Mouse (Mus musculus) right cerebral cortex, postnatal 10 days (tissue): ENCODE results near the gene Mast4.

Source experiments
- DNase-seq, 2 experiments: peaks; one replicate each; pipeline ENCODE4 v3.0.0; 2021; ENCODE audit warnings: low spot score in 2 of 2

Mast4 gene

GRCm38 (mm10) chr13:102989616-102990015 lies 344.7 kb downstream of the Mast4 start:
- DNase-seq: no peak

DNA sequence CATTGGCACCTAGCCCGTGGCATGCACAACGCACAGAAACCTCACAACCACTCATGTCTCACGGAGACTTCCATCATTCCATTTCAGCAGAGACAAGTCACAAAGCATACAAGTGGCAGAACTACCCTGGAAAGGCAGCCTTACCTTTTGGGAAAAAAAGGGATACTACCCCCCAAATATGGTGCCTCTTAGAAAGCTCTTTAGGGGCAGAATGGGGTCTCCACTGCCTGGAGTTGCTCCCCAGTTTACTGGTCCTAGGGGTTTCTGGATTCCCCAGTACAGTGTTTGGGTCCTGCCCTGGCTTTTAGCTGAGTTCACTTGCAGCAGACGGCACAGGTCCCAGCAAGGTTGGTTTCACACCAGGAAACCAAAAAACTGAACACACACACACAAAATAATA lies 345.3 kb downstream of the Mast4 start:
- no peak for DNase-seq

DNA sequence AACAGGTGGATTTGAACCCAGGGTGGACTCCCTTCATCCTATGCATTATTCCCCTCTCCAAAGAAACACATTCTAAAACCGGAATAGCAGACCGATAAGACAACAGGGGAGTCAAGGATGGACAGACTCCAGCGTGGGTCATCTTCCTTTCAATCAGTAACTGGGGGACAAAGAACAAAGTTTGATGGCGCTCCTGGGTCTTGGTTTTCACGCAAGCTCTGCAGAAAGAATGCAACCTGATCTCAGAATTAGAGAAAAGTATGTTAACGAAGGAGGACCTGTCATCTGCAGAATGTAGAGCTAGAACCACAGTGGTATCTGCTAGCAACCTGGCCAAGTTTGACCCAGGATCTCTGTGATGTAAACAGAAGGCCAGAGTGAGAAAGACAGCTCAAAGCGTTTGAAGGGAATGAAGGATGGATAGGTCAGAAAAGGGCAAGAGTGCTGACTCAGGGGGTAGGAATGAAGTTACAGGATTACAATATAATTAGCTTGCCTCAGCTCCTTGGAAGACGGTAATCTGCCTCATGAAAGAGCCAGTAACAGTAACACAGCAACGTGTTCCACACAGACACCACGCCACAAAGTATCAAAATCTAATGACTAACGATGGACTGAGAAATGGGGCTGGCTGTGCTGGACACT lies 345.9 kb downstream of the Mast4 start:
- DNase-seq: no peak

DNA sequence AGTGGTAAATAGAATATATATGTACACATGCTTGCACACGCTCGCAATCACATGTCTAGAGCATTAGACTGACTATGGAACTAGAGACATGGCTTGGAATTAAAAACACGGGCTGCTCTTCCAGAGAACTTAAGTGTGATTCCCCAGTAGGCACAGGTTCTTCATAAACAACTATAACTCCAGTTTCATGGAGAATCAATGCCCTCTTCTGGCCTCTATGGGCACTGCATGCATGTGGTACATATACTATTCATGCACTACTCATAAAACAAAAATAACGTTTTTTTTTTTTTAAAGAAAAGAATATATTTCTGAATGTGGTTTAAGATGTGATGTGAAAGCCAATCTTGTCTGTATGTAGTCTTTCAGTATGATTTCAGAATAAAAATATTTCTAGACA lies 349.7 kb downstream of the Mast4 start:
- no peak for DNase-seq

GRCm38 (mm10) chr13:102973853-102974252 lies 360.4 kb downstream of the Mast4 start:
- no peak for DNase-seq

DNA sequence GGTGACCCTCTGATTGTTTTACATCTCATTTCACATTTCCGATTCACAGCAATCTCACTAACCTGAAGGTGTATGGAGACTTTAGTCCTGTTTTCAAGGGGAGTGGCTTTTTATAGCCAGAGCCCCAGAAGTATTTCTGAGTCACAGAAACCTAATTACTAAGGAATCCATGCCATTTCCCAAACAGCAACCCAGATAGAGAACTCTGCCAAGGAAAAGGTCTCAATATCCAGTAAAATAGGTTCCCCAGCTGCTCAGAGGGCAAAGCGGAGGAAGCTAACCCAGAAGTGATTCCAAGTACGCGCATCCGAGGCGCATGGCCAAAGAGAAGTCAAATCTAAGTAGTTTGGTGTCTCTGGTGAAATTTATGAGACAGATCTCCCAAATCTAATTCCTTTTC lies 370.8 kb downstream of the Mast4 start:
- DNase-seq: no peak

- DNase-seq: no peak
These were observed 375.7 kb downstream of the Mast4 start for GRCm38 (mm10) chr13:102958273-102959270.

DNA sequence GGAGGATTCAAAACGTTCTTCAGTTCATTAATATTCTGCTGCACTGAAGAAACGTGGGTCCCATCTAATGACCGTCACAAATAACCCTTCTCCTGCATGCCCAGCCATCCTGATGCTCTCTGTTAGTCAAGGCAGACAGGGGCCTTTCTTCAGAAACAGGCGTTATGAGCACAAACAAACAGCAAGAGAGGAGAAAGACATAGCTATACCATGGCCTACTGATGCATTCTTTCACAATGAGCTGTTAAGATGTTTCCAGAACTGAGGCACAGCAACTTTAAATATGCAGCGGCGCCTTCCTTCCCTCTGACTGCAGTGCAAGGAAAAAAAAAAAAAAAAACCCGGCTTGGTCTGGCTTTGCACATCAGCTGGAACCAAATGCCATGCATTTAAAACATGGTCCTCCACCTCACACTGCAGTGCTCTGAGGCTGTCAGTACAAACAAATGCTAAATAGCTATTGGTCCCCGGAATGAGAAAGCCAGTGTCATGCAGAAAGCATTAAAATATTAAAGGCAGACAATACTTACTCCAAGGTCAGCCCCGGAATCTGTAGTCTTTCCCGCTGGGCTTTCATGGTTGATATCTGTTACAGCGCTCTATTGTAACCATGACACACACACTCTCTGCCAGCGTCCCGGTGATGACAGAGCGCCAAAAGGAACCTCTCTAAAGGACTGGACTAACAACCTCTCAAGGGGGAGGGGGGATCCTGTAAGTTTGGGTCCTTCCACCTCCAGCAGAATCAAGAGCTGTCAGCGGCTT lies 376.6 kb downstream of the Mast4 start:
- DNase-seq: peak; percentile 43 to 55

- DNase-seq: no peak
These were observed 378.8 kb downstream of the Mast4 start for GRCm38 (mm10) chr13:102955506-102955905.

GRCm38 (mm10) chr13:102949756-102950155 lies 384.5 kb downstream of the Mast4 start:
- DNase-seq: no peak

- no peak for DNase-seq
These were observed 385.3 kb downstream of the Mast4 start for GRCm38 (mm10) chr13:102948966-102949365.

- DNase-seq: no peak
These were observed 386.8 kb downstream of the Mast4 start for GRCm38 (mm10) chr13:102947546-102947945.

- DNase-seq: peak; percentile 54 to 61
These were observed 388.1 kb downstream of the Mast4 start for GRCm38 (mm10) chr13:102946024-102946821.

GRCm38 (mm10) chr13:102945450-102945849 lies 388.8 kb downstream of the Mast4 start:
- DNase-seq: no peak

DNA sequence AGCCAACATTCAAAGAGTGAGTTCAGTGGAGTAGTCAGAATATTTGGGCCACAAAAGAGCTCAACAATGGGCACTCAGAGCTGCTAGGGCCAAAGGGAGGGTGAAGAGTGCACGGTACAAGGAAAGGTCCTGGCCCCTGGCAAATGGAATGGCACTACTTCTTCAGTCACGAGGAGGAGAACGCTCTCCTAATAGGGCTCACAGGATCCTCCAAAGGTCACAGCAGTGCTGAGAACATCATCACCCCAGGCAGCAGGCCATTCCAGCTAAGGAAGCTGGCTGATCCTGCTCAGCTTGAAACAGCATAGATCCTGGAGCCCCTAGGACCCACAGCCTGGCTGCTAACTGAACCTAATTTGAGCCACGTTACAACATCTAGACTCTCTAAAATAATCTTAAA lies 389.8 kb downstream of the Mast4 start:
- no peak for DNase-seq

DNA sequence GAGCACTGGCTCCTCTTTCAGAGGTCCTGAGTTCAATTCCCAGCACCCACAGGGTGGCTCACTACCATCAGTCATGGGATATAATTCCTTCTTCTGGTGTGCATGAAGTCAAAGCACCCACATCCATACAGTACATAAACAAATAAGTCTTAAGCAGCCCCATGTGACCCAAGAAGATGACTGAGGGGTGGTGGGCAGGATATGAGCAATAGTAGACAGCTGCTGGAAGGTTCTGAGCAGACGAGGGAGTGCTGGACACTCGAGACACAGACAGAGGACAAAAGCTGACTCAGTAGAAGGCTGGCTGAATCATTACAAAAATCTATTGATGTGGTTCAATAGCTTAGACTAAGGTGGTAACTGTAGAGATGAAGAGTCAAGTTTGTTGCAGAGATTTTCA lies 391.7 kb downstream of the Mast4 start:
- DNase-seq: no peak

DNA sequence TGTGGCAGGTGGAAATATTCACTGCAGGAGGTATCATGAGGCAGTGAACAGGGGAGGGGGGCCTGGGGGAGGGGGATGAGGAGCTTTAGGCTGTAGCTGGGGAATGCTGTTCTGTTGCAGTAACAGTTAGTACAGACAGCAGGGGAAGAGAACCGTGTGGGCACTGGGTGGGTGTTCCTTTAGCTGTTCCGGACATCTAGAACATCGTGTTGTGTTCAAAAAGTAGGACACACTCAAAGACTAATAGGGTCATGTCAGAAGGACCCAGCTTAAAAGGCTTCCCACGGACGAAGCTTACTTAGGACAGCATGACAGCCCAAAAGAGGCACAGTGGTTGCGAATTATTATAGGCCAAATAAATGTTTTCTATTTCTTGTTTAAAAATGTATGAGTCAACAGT lies 393.8 kb downstream of the Mast4 start:
- DNase-seq: no peak

DNA sequence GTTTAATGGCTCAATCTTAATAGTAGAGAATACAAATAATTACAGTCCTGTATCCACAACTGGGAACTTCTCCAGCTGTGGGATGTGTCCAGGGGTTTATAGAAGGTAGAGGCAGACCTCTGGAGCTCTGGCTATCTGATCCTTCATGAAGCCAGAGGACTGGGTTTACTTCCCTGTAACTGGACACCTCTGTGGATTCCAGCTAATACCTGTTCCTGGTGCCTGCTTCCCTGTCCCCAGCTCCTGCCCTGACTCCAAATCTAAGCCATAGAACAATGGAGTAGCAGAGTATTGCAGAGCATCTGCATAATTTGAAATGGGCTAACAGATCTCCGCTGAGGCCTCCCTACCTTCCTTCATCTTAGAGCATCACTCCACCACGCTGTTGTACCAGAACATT lies 398.1 kb downstream of the Mast4 start:
- DNase-seq: no peak

GRCm38 (mm10) chr13:102935788-102936187 lies 398.5 kb downstream of the Mast4 start:
- no peak for DNase-seq

GRCm38 (mm10) chr13:102933702-102934101 lies 400.6 kb downstream of the Mast4 start:
- peak; percentile 66 to 73 for DNase-seq

DNA sequence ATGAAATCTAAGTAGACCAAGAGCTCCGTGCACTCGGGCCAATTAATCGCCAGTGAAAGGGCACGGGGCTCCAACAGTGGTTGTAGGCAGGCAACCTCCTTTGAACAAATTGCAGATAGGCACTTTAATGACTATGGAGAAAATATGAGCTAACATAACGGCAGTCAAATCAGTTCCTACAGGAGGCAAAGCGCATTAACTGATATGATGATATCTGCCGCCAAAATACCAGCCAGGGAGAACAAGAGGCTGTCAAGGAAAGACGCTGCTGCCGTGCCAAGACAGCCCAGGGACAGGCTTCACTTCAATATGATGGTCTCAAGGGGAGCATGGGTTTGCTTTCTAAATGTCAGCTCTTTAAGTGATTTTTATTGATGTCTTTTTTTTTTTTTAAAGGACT lies 401.9 kb downstream of the Mast4 start:
- DNase-seq: no peak
